Mouse (Mus musculus) cerebellum, postnatal 4 days (tissue): ENCODE data around the gene Rab7b.

Experiments
- DNase-seq, 2 experiments: peaks; one replicate each; pipeline ENCODE4 v3.0.0; 2022; ENCODE audit warnings: low spot score in 2 of 2, mixed read lengths in 1 of 2

Rab7b gene

GRCm38 (mm10) chr1:131737269-131737668 is 48.8 kb downstream of the Rab7b start:
- peak; percentile 63 to 90 for DNase-seq

GRCm38 (mm10) chr1:131738760-131739159 is 50.3 kb downstream of the Rab7b start:
- DNase-seq: no peak

GRCm38 (mm10) chr1:131739481-131740160 is 51.1 kb downstream of the Rab7b start:
- DNase-seq: no peak

- no peak for DNase-seq
These were observed 55.5 kb downstream of the Rab7b start, which contains the start of gene Slc26a9 for GRCm38 (mm10) chr1:131743868-131744464. Slc26a9 (plus strand) TSS chr1:131744022.

GRCm38 (mm10) chr1:131745391-131745790 is 56.9 kb downstream of the Rab7b start:
- DNase-seq: no peak

GRCm38 (mm10) chr1:131747761-131748160 is 59.3 kb downstream of the Rab7b start:
- no peak for DNase-seq

GRCm38 (mm10) chr1:131748636-131749035 is 60.1 kb downstream of the Rab7b start:
- DNase-seq: peak in 1 of 2 experiments; percentile 40

- no peak for DNase-seq
These were observed 61.4 kb downstream of the Rab7b start for GRCm38 (mm10) chr1:131749706-131750545.

GRCm38 (mm10) chr1:131751181-131751890 is 62.8 kb downstream of the Rab7b start:
- no peak for DNase-seq

GRCm38 (mm10) chr1:131751891-131752311 is 63.4 kb downstream of the Rab7b start:
- DNase-seq: peak in 1 of 2 experiments; percentile 29

GRCm38 (mm10) chr1:131754212-131754829 is 65.8 kb downstream of the Rab7b start:
- no peak for DNase-seq

- DNase-seq: peak in 1 of 2 experiments; percentile 38
These were observed 66.4 kb downstream of the Rab7b start for GRCm38 (mm10) chr1:131754916-131755315.

- DNase-seq: no peak
These were observed 68.7 kb downstream of the Rab7b start for GRCm38 (mm10) chr1:131757211-131757610.

GRCm38 (mm10) chr1:131758796-131759195 is 70.3 kb downstream of the Rab7b start:
- peak in 1 of 2 experiments; percentile 15 for DNase-seq

GRCm38 (mm10) chr1:131759667-131760427 is 71.4 kb downstream of the Rab7b start:
- DNase-seq: peak in 1 of 2 experiments; percentile 13

- DNase-seq: peak in 1 of 2 experiments; percentile 17
These were observed 71.9 kb downstream of the Rab7b start for GRCm38 (mm10) chr1:131760428-131760820.

- DNase-seq: no peak
These were observed 72.8 kb downstream of the Rab7b start for GRCm38 (mm10) chr1:131761079-131761831.

GRCm38 (mm10) chr1:131763683-131764082 is 75.2 kb downstream of the Rab7b start:
- DNase-seq: peak in 1 of 2 experiments; percentile 14

GRCm38 (mm10) chr1:131764581-131765338 is 76.3 kb downstream of the Rab7b start:
- DNase-seq: no peak
